Mouse (Mus musculus) bone marrow, adult 2 months (tissue): Measurements from ENCODE around the gene Rars2. TPM values are rescaled to one million over a fixed set of nuclear protein-coding genes. Genes with fewer than 3 reads are reported as not detected.

ENCODE experiments used
- H3K27ac ChIP-seq: fragments of 200-500 bp; 2 replicates; pipeline ENCODE4 v1.5.1; 2012; ENCODE audit warnings: low read depth, mild to moderate bottlenecking, control low read depth, inconsistent platforms, low read length; ENCODE audit not compliant: control insufficient read depth, poor library complexity, insufficient read depth
- H3K4me1 ChIP-seq: fragments of 200-500 bp; 2 replicates; pipeline ENCODE4 v1.6.1; 2011; ENCODE audit warnings: low read length; ENCODE audit not compliant: control insufficient read depth, insufficient read depth
- H3K4me3 ChIP-seq: fragments of 200-500 bp; replicated peaks from 2 replicates; pipeline ENCODE3; 2011; ENCODE audit warnings: mild to moderate bottlenecking, low read depth, low read length, control low read depth; ENCODE audit not compliant: control insufficient read depth
- CTCF ChIP-seq: fragments of 200-500 bp; IDR thresholded peaks from 2 replicates; pipeline ENCODE4 v1.5.1; 2011; ENCODE audit warnings: low read length, control low read depth; ENCODE audit not compliant: control insufficient read depth, insufficient read depth
- POLR2A ChIP-seq: fragments of 200-500 bp; IDR thresholded peaks from 2 replicates; pipeline ENCODE4 v1.6.1; 2011; ENCODE audit warnings: low read depth, mild to moderate bottlenecking, control low read depth, low read length, borderline replicate concordance; ENCODE audit not compliant: control insufficient read depth
- WGBS: fragments of 180-500 bp; shearing (Covaris S2); methylation state at CpG from one replicate; pipeline ENCODE4 v1.1.7; 2018; 5-methylcytosine and 5-hydroxymethylcytosine counted together
- polyA plus RNA-seq: library from polyadenylated mRNA; stranded (reverse); fragments of >200 nt; gene quantifications from 2 replicates; pipeline ENCODE4 v1.2.4, GENCODE M21; 2011; ENCODE audit warnings: low replicate concordance; ENCODE audit not compliant: missing spikeins, insufficient read depth, insufficient read length

The Rars2 gene
- polyA plus RNA-seq, 1 experiment, result 10.5 TPM

DNA sequence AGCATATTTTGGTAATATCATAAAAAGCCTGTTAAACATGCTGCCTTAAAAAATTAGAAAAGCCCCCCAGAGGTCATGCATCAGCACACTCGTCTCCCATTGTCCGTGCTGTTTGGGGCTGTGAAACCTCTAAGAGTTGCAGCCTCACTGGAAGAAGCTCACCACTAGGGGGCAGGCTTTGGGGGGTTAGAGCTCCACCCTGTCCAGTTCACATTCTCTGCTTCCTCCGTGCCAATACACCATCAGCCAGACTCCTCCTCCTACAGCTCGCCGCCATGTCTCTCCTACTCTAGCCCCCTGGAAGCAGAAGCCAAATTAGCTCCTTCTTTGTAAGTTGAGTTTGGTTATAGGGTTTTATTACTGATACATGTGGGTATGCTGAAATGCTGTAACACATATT lies 86.8 kb downstream of the Rars2 start:
- no peaks in the 10 kb centered on the region for H3K4me1 ChIP-seq
- no peak for TF ChIP-seq POLR2A
- TF ChIP-seq CTCF, result peak; percentile 68
- 54% methylated on average over 5 of the region's 5 CpGs for WGBS
- no peak overlapping the region for H3K27ac ChIP-seq
- no peak overlapping the region for H3K4me3 ChIP-seq

DNA sequence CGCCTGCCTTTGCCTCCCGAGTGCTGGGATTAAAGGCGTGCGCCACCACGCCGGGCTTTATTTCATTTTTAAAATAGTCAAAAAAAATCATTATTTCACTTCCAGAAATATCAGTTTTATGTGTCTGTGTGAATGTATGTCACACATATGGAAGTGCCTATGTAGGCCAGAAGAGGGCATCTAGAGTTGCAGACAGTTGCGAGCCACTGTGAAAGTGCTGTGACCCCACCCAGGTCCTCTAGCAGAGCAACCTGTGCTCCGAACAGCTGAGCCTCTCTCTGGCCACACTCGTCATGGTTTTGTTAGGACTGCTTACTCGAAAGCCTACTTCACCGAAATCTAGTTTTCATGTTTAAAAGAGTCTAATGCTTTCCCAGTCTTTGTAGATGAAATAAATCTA lies 87.5 kb downstream of the Rars2 start:
- Histone ChIP-seq H3K4me3 (no peak overlapping the region), H3K27ac (no peak overlapping the region), H3K4me1 (no peaks in the 10 kb centered on the region)
- TF ChIP-seq CTCF, result no peak
- no peak for TF ChIP-seq POLR2A
- 92% methylated on average over 11 of the region's 11 CpGs for WGBS

DNA sequence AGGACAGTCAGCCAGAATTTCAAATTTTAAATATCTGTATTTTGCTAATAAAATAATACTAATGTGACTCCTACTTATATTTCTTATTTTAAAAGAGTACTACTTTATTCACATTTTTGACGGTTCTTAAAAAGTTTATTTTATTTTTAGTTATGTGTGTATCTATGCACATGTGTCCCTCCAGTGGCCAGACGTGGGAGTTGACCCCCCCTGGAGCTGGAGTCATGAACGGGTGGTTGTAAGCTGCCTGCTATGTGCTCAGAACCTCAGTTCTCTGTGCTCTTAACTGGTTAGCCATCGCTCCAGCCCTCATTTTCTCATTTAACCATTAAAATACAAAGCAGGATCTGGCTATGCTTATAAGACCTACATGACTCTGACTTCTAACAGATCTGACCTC lies 88.3 kb downstream of the Rars2 start:
- TF ChIP-seq CTCF, result no peak
- TF ChIP-seq POLR2A, result no peak
- no peak overlapping the region for H3K27ac ChIP-seq
- H3K4me1 ChIP-seq, result no peaks in the 10 kb centered on the region
- H3K4me3 ChIP-seq, result no peak overlapping the region
- WGBS, result 59% methylated on average over 4 of the region's 4 CpGs

DNA sequence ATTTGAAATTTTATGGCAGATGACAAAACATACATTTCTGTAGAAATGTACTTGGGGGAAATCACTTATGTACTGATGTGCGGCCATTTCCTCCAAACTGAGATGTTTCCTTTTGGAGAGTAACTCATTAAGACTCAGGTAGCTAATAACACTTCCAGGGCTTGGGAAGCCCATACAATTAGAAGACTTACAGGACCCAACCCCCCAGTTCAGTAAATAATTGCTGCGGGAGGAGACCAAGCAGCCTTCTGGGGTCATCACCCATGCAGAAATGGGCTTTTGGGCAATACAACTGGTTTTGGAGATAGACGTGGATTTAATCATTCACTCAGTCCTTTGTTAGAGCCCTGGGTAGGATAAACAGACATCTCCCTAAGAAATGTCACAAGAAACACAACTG lies 92.5 kb downstream of the Rars2 start:
- TF ChIP-seq CTCF (no peak), POLR2A (no peak)
- no peaks in the 10 kb centered on the region for H3K4me1 ChIP-seq
- WGBS, result 77% methylated on average over 3 of the region's 3 CpGs
- H3K27ac ChIP-seq, result no peak overlapping the region
- no peak overlapping the region for H3K4me3 ChIP-seq

DNA sequence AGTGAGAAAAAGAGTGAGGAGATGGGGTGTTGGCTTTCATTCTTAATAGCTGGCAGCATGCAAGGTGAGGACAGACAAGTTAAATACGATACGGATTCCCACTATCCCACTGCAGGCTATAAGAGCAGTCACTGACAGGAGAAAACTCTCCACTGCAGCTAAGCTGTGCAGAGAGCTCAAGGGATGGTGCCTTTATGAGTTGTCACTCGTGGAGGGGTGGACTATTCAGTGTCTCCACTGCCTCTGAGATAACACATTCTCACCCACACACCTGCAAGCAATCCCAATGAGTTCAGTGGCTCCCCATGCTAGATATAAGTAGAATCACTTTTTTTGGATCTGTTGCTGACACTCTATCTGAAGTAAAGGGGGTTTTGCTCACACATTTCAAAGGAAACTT lies 93.4 kb downstream of the Rars2 start:
- 81% methylated on average over 3 of the region's 3 CpGs for whole genome bisulfite sequencing
- no peaks in the 10 kb centered on the region for H3K4me1 ChIP-seq
- H3K4me3 ChIP-seq, result no peak overlapping the region
- TF ChIP-seq CTCF (no peak), POLR2A (no peak)
- no peak overlapping the region for H3K27ac ChIP-seq

Other genes with a start within 250 kb of the Rars2 start
- gene Akirin2, start 64.0 kb upstream of the Rars2 start, polyA plus RNA-seq, result 42.5 and 50.4 TPM in 2 replicates
- 14.3 and 29.1 TPM in 2 replicates for gene Orc3, start within 50 bp of the Rars2 start, polyA plus RNA-seq
- gene Slc35a1, start 72.5 kb downstream of the Rars2 start, polyA plus RNA-seq, result 4.8 and 6.7 TPM in 2 replicates
- not detected in 2 replicates for gene Cfap206, start 115.2 kb downstream of the Rars2 start, polyA plus RNA-seq
- gene Gm136, start 141.3 kb downstream of the Rars2 start, polyA plus RNA-seq, result not detected in 2 replicates
- 11.6 and 17.2 TPM in 2 replicates for gene Smim8, start 163.5 kb downstream of the Rars2 start, polyA plus RNA-seq